8 mouse cellular contexts compared by ENCODE assay signal in genomic region chr19:24173608-24174523, GRCm38 (mm10). TPM values are rescaled to one million over a fixed set of nuclear protein-coding genes. Genes with fewer than 3 reads are reported as not detected.
DNase-seq lines count a peak whose midpoint lies in the region; ATAC-seq lines count a peak whose summit lies in the region.

No protein-coding gene starts in this region.

- intact Hi-C loops in gastrocnemius, postnatal 14 days (cut with DNase I; ENCODE audit: low total_unique reads) = no loop called here
- intact Hi-C loops in left cerebral cortex, postnatal 10 days (cut with DNase I) = no loop called here

- peak overlapping the region; percentile 77 for H3K4me3 ChIP-seq in intestine, embryonic 14.5 days (ENCODE audit: low read depth, low read length)

- peak; percentile 96 for DNase-seq in gastrocnemius, postnatal 14 days
- DNase-seq in intestine, embryonic 14.5 days (ENCODE audit: low spot score) = peak; percentile 92
- DNase-seq in left cerebral cortex, postnatal 10 days (ENCODE audit: extremely low spot score in 1 of 2, low spot score in 2 of 2) = peak; percentile 83 to 95
- peak; percentile 86 for DNase-seq in right cerebral cortex, postnatal 14 days
- DNase-seq in urinary bladder, postnatal 25 days (ENCODE audit: low spot score) = peak; percentile 89

- peak overlapping the region; percentile 76 for H3K9ac ChIP-seq in intestine, embryonic 14.5 days (ENCODE audit: low read length)

- peak overlapping the region; percentile 77 for H3K27ac ChIP-seq in intestine, embryonic 14.5 days (ENCODE audit: low read depth)

- peaks cover 18% of the 10 kb centered on the region for H3K4me1 ChIP-seq in intestine, embryonic 14.5 days (replicated peaks; ENCODE audit: control insufficient read depth, insufficient read depth, low read length)

- H3K4me2 ChIP-seq in intestine, embryonic 14.5 days (ENCODE audit: low read length) = peak overlapping the region; percentile 80

- H3K27me3 ChIP-seq in intestine, embryonic 14.5 days (replicated peaks; ENCODE audit: control insufficient read depth, insufficient read depth, low read length) = no peaks in the 10 kb centered on the region

- peak; percentile 84 for ATAC-seq in activated CD4-positive, CD25-positive, alpha-beta regulatory T cell, adult 4 months
- peak; percentile 88 for ATAC-seq in common myeloid progenitor, adult 5-6 weeks (replicated peaks; ENCODE audit: low read depth, poor library complexity, severe bottlenecking)
- peak; percentile 90 for ATAC-seq in intestine, embryonic 14.5 days (replicated peaks; ENCODE audit: low FRiP score, low TSS enrichment, low read depth)
- peak; percentile 91 for ATAC-seq in megakaryocyte progenitor cell, adult 5-6 weeks (replicated peaks; ENCODE audit: poor library complexity)

- no peaks in the 10 kb centered on the region for H3K36me3 ChIP-seq in intestine, embryonic 14.5 days (ENCODE audit: control insufficient read depth, insufficient read depth, low read length)

- no peaks in the 10 kb centered on the region for H3K9me3 ChIP-seq in intestine, embryonic 14.5 days (ENCODE audit: control insufficient read depth, low read length)

- under 1% methylated on average over 87 of the region's 103 CpGs for WGBS in intestine, embryonic 14.5 days

RNA-seq across cellular contexts. Expression of gene Tjp2, which starts 51.0 kb away (rescaled TPM):
- polyA plus RNA-seq in activated CD4-positive, CD25-positive, alpha-beta regulatory T cell, adult 4 months (2017; shearing (Covaris generic)) = 1 to 10 TPM; 4.5 to 6.0 TPM
- 5.8 and 6.3 TPM in 2 replicates for total RNA-seq in common myeloid progenitor, adult 5-6 weeks (2017)
- 1 to 10 TPM; 7.0 to 8.8 TPM for total RNA-seq in gastrocnemius, postnatal 14 days (2021)
- polyA plus RNA-seq in intestine, embryonic 14.5 days (2014; fragmentation: Nextera tagmentation; extraction: Ambion mirVana) = 38.0 and 41.9 TPM in 2 replicates
- 10 to 100 TPM; 16.6 to 18.0 TPM for total RNA-seq in left cerebral cortex, postnatal 10 days (2021)
- 2.5 and 2.7 TPM in 2 replicates for total RNA-seq in megakaryocyte progenitor cell, adult 5-6 weeks (2015)
- total RNA-seq in megakaryocyte progenitor cell, adult 5-6 weeks (2017) = 3.5 TPM in 2 replicates

Comparison
In these comparisons a context has a peak if more than half of its experiments do, and no peak if none do; other contexts are left out.
1. Peak in every context shown above with its lines: DNase-seq, ATAC-seq, H3K4me3 ChIP-seq and H3K27ac ChIP-seq.